Mouse (Mus musculus) heart, embryonic 14.5 days (tissue): ENCODE measurements around the gene B3gntl1. TPM values are rescaled to one million over a fixed set of nuclear protein-coding genes. Genes with fewer than 3 reads are reported as not detected.
A peak's percentile ranks its signal among the peaks of the same experiment; 100 is the strongest.

ENCODE experiments used
- ATAC-seq: fragments of 200-750 bp; cut with Nextera tagmentation; 2 replicates; pipeline ENCODE4 v1.8.0; 2017; ENCODE audit warnings: low read depth, moderate TSS enrichment; ENCODE audit not compliant: insufficient number of reproducible peaks, insufficient read depth, low FRiP score
- H3K27ac ChIP-seq, 2 experiments: fragments of 200-500 bp in 1 of 2; fragments of 300-500 bp in 1 of 2; sonication (generic) in 1 of 2; replicated peaks in 1 of 2; 2 replicates each; pipeline ENCODE4 v1.5.1; 2012 to 2014; ENCODE audit warnings: low read depth in 2 of 2, low read length in 2 of 2, control low read depth in 1 of 2, mild to moderate bottlenecking in 1 of 2, mixed read lengths in 1 of 2; ENCODE audit not compliant: control insufficient read depth in 1 of 2, insufficient read depth in 1 of 2
- H3K27me3 ChIP-seq: fragments of 300-500 bp; sonication (generic); 2 replicates; pipeline ENCODE4 v1.6.1; 2014; ENCODE audit warnings: mild to moderate bottlenecking, low read length, control low read depth; ENCODE audit not compliant: control insufficient read depth, insufficient read depth
- H3K36me3 ChIP-seq: fragments of 300-500 bp; sonication (generic); 2 replicates; pipeline ENCODE4 v1.6.1; 2014; ENCODE audit warnings: mild to moderate bottlenecking, control low read depth, low read length, mixed read lengths; ENCODE audit not compliant: control insufficient read depth, insufficient read depth
- H3K4me1 ChIP-seq, 2 experiments: fragments of 200-500 bp in 1 of 2; fragments of 300-500 bp in 1 of 2; sonication (generic) in 1 of 2; 2 replicates each; pipeline ENCODE4 v1.6.1; 2012 to 2014; ENCODE audit warnings: low read length in 2 of 2, control low read depth in 1 of 2, mixed read lengths in 1 of 2; ENCODE audit not compliant: control insufficient read depth in 2 of 2, insufficient read depth in 2 of 2
- H3K4me2 ChIP-seq: fragments of 300-500 bp; sonication (generic); 2 replicates; pipeline ENCODE4 v1.6.1; 2014; ENCODE audit warnings: mild to moderate bottlenecking, low read length
- H3K4me3 ChIP-seq, 2 experiments: fragments of 200-500 bp in 1 of 2; fragments of 300-500 bp in 1 of 2; sonication (generic) in 1 of 2; 2 replicates each; pipeline ENCODE4 v1.5.1; 2012 to 2014; ENCODE audit warnings: low read length in 2 of 2, mild to moderate bottlenecking in 2 of 2, control low read depth in 1 of 2, low read depth in 1 of 2, moderate library complexity in 1 of 2; ENCODE audit not compliant: control insufficient read depth in 1 of 2, insufficient read depth in 1 of 2
- H3K9ac ChIP-seq: fragments of 300-500 bp; sonication (generic); 2 replicates; pipeline ENCODE4 v1.6.1; 2014; ENCODE audit warnings: mild to moderate bottlenecking, low read length
- H3K9me3 ChIP-seq: fragments of 300-500 bp; sonication (generic); 2 replicates; pipeline ENCODE4 v1.6.1; 2016; ENCODE audit warnings: low read length, control low read depth; ENCODE audit not compliant: control insufficient read depth
- WGBS: fragments of 180-500 bp; shearing (Covaris S2); extraction: QIAGEN DNeasy Blood & Tissue Kit; methylation state at CpG from one replicate; pipeline ENCODE4 v1.1.7; 2014; 5-methylcytosine and 5-hydroxymethylcytosine counted together
- polyA plus RNA-seq: library from polyadenylated mRNA; unstranded; fragments of >200 nt; fragmentation: Nextera tagmentation; extraction: Ambion mirVana; gene quantifications from 2 replicates; pipeline ENCODE4 v1.2.1, GENCODE M21; 2014

The B3gntl1 gene
- polyA plus RNA-seq, 1 experiment from 2014 or later: 6.3 TPM

DNA sequence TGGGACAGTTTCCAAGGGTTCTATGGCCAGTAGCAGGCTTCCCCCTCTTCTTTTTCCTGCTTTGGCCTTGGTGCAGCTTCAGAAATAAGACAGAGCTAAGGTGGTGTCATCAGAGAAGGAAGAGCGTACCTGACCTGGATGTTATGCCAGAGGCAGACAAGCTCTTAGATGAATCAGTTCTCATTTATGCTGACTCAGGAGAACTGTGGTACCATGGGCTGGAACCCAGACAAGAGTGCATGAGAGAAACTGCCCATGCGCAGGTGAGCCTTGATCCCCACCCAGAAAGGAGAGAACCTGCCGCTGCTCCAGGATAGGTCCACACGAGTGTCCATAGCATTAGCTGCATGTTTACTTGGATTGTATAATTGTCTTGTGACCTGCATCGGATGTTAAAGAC is 37.3 kb upstream of the B3gntl1 start:
- H3K9ac ChIP-seq: no peak overlapping the region
- no peaks in the 10 kb centered on the region for H3K9me3 ChIP-seq
- H3K36me3 ChIP-seq: peaks cover 7% of the 10 kb centered on the region
- H3K4me3 ChIP-seq: no peak overlapping the region
- no peak for ATAC-seq
- no peak overlapping the region for H3K4me2 ChIP-seq
- no peaks in the 10 kb centered on the region for H3K27me3 ChIP-seq
- H3K4me1 ChIP-seq: no peaks in the 10 kb centered on the region
- WGBS: 95% methylated on average over 5 of the region's 5 CpGs
- no peak overlapping the region for H3K27ac ChIP-seq

DNA sequence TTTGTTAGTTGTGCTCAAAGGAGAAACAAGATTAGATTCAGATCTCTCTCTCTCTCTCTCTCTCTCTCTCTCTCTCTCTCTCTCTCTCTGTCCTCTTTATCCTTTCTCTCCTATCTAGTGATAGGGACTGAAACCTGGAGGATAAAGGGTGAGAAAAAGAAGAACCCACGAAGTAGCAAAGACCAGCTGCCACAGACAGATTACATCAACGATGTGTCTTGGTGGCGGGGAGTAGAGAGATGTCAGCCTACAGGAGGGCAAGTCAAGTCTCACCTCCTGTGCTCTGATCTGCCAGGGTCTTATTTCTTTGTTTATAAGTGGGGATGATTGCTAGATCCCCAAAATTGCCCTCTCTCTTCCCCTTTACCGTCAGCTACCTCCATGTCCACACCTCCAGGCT is 36.3 kb upstream of the B3gntl1 start:
- Histone ChIP-seq H3K36me3 (no peaks in the 10 kb centered on the region), H3K27me3 (peaks cover 2% of the 10 kb centered on the region; the same call in 1 of the 2 replicates), H3K9me3 (no peaks in the 10 kb centered on the region), H3K4me1 (no peaks in the 10 kb centered on the region), H3K27ac (no peak overlapping the region), H3K4me3 (no peak overlapping the region), H3K9ac (no peak overlapping the region), H3K4me2 (no peak overlapping the region)
- 47% methylated on average over 4 of the region's 4 CpGs for WGBS
- no peak for ATAC-seq

DNA sequence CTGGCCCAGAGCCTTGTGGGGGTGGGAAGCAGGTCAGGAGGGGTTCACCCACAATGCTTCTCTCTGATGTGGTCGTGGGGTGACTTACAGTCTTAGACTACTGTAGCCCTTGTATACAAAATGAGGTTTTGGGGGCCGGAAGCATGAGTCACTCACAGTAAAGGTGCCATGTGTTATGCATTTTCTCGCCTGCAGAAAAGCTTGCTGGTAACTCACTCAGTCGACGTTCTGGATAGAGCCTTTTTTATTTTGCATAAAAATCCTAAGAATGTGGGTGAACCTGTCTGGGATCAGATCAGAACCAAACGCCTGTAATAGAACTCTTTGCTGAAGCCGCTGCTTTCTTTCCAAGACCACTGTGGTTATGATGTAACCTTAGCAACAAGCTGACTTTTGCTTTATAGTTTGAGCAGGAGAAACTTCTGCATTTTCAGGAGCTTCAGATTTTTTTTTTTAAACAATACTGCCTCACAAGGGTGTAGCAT is 33.6 kb upstream of the B3gntl1 start:
- no peak overlapping the region for H3K4me3 ChIP-seq
- H3K4me1 ChIP-seq: peaks cover 0 to 6% of the 10 kb centered on the region in 2 experiments; a peak in 2 of 4 replicates
- H3K27me3 ChIP-seq: peaks cover 6% of the 10 kb centered on the region; the same call in 1 of the 2 replicates
- no peak overlapping the region for H3K9ac ChIP-seq
- 37% methylated on average over 7 of the region's 7 CpGs for WGBS
- no peak overlapping the region for H3K27ac ChIP-seq
- no peaks in the 10 kb centered on the region for H3K9me3 ChIP-seq
- no peak overlapping the region for H3K4me2 ChIP-seq
- no peaks in the 10 kb centered on the region for H3K36me3 ChIP-seq
- ATAC-seq: no peak

DNA sequence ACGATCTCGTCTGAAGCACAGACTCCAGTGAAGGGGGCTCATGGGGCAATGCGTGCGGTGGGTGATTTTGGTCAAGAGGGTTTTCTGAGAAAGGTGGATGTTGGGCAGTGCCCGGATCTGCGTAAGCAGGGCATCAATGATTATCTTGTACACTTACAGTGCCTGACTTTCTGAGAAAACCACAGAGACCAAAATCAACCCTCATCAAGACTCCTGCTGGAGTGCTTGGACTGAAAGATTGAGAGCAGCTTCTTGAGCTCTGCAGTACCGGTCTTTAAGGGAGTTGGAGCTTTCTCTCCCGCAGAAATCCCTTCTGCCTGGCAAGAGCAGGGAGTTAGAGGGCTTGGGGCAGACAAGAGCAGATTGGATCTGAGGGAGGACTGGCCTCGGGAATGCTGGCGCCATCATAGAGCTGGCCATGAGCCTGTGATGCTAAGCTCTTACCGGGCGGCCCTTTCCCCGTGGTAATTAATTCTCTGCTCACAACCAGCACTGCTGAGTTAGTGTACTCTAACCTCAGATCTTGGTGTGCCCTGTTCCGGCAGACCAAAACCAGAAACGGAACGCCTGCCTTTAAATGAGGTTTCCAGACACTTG is 30.8 kb upstream of the B3gntl1 start:
- H3K27ac ChIP-seq: no peak overlapping the region
- 0 out of 2 replicates have a peak, but pooled peaks have one; percentile 4 for ATAC-seq
- peaks cover 6% of the 10 kb centered on the region; the same call in 1 of the 2 replicates for H3K27me3 ChIP-seq
- peak overlapping the region; percentile 60 to 82 for H3K4me3 ChIP-seq
- H3K9me3 ChIP-seq: no peaks in the 10 kb centered on the region
- peak overlapping the region; percentile 76 for H3K9ac ChIP-seq
- H3K36me3 ChIP-seq: no peaks in the 10 kb centered on the region
- peak overlapping the region; percentile 83 for H3K4me2 ChIP-seq
- H3K4me1 ChIP-seq: peaks cover 0 to 6% of the 10 kb centered on the region in 2 experiments; a peak in 2 of 4 replicates
- WGBS: 20% methylated on average over 16 of the region's 16 CpGs

DNA sequence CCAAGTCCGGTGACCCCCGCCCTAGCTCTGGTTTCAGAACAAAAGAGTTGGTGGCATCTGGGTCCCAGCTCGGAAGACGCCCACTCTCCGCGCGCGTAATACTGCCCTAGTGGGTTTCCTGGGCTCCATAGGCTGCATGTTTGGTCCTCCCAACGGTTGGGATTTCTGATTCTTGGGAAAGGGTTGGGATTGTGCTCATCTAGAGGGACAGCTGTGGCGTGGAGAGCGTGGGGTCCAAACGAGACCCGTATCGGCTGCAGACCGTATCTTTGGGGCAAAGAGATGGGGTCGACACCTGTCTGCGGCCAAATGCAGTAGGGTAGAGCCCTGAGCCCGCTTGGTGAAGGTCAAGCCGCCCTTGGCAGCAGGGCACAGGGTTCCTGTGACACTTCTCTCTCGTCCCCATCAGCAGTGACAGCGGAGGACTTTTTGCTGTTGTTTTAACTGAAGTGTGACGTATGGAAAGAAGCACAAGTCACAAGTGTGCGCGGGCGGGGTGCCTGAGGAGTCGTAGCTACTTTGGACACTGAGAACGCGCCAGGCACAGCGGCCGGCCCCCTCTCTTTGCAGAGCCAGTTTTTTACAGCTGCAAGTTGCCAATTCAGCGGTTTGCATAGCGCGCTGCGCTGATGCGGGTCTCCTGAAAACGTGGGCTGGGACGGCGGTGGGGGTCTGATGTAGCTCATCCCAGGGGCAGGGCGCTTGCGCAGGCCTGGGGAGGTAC is 30.1 kb upstream of the B3gntl1 start:
- peak overlapping the region; percentile 60 to 82 for H3K4me3 ChIP-seq
- peaks cover 6% of the 10 kb centered on the region; the same call in 1 of the 2 replicates for H3K27me3 ChIP-seq
- ATAC-seq: 0 out of 2 replicates have a peak, but pooled peaks have one; percentile 6
- peak overlapping the region; percentile 76 for H3K9ac ChIP-seq
- under 1% methylated on average over 40 of the region's 40 CpGs for WGBS
- H3K27ac ChIP-seq: peak overlapping the region; percentile 6 to 61; a peak in 2 of 4 replicates
- H3K4me2 ChIP-seq: peak overlapping the region; percentile 83
- H3K4me1 ChIP-seq: peaks cover 0 to 6% of the 10 kb centered on the region in 2 experiments; a peak in 2 of 4 replicates
- no peaks in the 10 kb centered on the region for H3K36me3 ChIP-seq
- H3K9me3 ChIP-seq: no peaks in the 10 kb centered on the region

DNA sequence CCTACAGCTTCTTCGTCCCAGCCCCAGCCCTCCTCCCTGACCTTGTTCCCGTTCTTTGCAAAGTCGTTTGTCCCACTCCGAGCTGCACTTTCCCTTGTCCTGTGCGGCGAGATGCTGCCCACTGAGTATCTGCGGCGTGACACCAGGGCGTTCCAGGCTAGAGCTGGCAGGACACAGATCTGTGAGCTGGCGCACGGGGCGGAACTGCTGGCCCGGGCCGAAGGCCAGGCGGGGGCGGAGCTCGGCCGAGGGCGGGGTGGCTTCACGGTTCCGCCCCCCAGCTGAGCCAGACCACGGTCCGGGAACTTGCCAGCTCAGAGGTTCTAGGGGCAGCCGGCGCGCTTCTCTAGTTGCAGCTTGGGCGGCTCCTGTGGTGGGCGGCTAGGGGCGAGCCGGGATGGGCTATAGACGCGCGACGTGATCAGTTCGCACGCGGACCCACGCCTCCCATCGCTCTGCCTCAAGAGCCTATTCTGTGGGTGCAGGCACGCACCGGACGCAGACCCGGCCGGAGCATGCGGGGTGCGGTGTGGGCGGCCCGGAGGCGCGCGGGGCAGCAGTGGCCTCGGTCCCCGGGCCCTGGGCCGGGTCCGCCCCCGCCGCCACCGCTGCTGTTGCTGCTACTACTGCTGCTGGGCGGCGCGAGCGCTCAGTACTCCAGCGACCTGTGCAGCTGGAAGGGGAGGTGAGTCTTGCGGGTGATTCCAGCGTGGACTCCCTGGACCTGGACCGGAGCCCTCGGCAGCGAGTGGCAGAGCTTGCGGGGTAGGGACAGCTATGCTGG is 29.4 kb upstream of the B3gntl1 start:
- Histone ChIP-seq H3K27ac (peak overlapping the region; percentile 6 to 61; a peak in 3 of 4 replicates), H3K9ac (peak overlapping the region; percentile 76), H3K36me3 (no peaks in the 10 kb centered on the region), H3K4me3 (peak overlapping the region; percentile 60 to 82), H3K4me1 (peaks cover 0 to 6% of the 10 kb centered on the region in 2 experiments; a peak in 2 of 4 replicates), H3K27me3 (peaks cover 6% of the 10 kb centered on the region; the same call in 1 of the 2 replicates), H3K4me2 (peak overlapping the region; percentile 83), H3K9me3 (no peaks in the 10 kb centered on the region)
- ATAC-seq: peak; percentile 94
- under 1% methylated on average over 69 of the region's 69 CpGs for WGBS

DNA sequence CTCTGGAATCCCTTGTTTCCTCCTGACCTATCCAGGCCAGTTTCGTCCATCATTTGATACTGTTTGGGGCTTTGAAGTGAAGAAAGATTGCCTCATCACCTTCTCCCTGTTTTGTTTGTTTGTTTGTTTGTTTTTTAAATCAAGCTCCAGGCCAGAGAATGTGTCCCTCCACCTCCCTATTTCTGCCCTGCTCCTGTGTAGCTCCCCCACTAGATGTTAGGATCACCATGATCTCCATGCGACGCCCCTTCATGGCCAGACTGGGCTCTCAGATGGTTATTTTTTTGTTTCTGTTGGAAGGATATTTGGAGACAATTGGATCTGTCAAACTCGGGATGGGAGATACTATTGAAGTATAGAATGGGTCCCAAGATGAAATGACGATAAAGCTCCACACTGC is 28.3 kb upstream of the B3gntl1 start, which contains the start of gene Metrnl:
Gene Metrnl (plus strand): TSS at position 301 of the 400 bp plus-strand sequence.
- no peak for ATAC-seq
- Histone ChIP-seq H3K4me2 (peak within 1 kb of the TSS; percentile 83), H3K27ac (peak within 1 kb of the TSS; percentile 6 to 61; a peak in 3 of 4 replicates), H3K9ac (peak within 1 kb of the TSS; percentile 76), H3K4me1 (peaks cover 0 to 6% of the 10 kb centered on the region in 2 experiments; a peak in 2 of 4 replicates), H3K27me3 (peaks cover 6% of the 10 kb centered on the region; the same call in 1 of the 2 replicates), H3K36me3 (no peaks in the 10 kb centered on the region), H3K4me3 (peak within 1 kb of the TSS; percentile 60 to 82), H3K9me3 (no peaks in the 10 kb centered on the region)
- WGBS: 87% methylated on average over 5 of the region's 5 CpGs
